In genomic region chrX:95163452-95163851, GRCm38 (mm10) we compare ENCODE assay signal across 11 mouse cellular contexts. TPM values are rescaled to one million over a fixed set of nuclear protein-coding genes. Genes with fewer than 3 reads are reported as not detected.
DNase-seq lines count a peak whose midpoint lies in the region; ATAC-seq lines count a peak whose summit lies in the region.
"Had no signal": no experiment of that assay in that cellular context is flagged by ENCODE, and none has a peak within 500 bp of the region (broad histone marks: within the 10 kb centered on the region; RNA-seq: fewer than 3 reads in every experiment).

No protein-coding gene starts in this region.

- no peak overlapping the region for H3K9ac ChIP-seq in embryonic facial prominence, embryonic 14.5 days (ENCODE audit: low read depth, low read length)
- H3K9ac ChIP-seq in limb, embryonic 13.5 days, result no peak overlapping the region
- H3K9ac ChIP-seq in intestine, embryonic 15.5 days, result no peak overlapping the region
- H3K9ac ChIP-seq in neural tube, embryonic 14.5 days (replicated peaks; ENCODE audit: low read depth, low read length), result no peak overlapping the region
- H3K9ac ChIP-seq: embryonic facial prominence, embryonic 15.5 days; liver, embryonic 12.5 days had no signal

- ATAC-seq in embryonic facial prominence, embryonic 14.5 days (ENCODE audit: low read depth), result no peak
- no peak for ATAC-seq in limb, embryonic 13.5 days (ENCODE audit: low FRiP score, low read depth)
- peak; percentile 73; the same call in 1 of the 2 replicates for ATAC-seq in intestine, embryonic 15.5 days
- ATAC-seq in neural tube, embryonic 14.5 days (ENCODE audit: low read depth), result no peak
- no peak for ATAC-seq in granulocyte monocyte progenitor cell, adult 5-6 weeks (replicated peaks; ENCODE audit: poor library complexity, severe bottlenecking)
- ATAC-seq: liver, embryonic 12.5 days had no signal

- H3K36me3 ChIP-seq in embryonic facial prominence, embryonic 14.5 days (ENCODE audit: control insufficient read depth, insufficient read depth, low read length), result no peaks in the 10 kb centered on the region
- H3K36me3 ChIP-seq in embryonic facial prominence, embryonic 10.5 days (replicated peaks), result no peaks in the 10 kb centered on the region
- no peaks in the 10 kb centered on the region for H3K36me3 ChIP-seq in limb, embryonic 13.5 days
- H3K36me3 ChIP-seq in limb, embryonic 10.5 days, result no peaks in the 10 kb centered on the region
- no peaks in the 10 kb centered on the region for H3K36me3 ChIP-seq in intestine, embryonic 15.5 days
- H3K36me3 ChIP-seq in neural tube, embryonic 14.5 days (ENCODE audit: control insufficient read depth, insufficient read depth, low read length), result no peaks in the 10 kb centered on the region
- H3K36me3 ChIP-seq: embryonic facial prominence, embryonic 15.5 days; liver, embryonic 12.5 days had no signal

- no peaks in the 10 kb centered on the region for H3K4me1 ChIP-seq in embryonic facial prominence, embryonic 14.5 days (ENCODE audit: control insufficient read depth, insufficient read depth, low read length)
- H3K4me1 ChIP-seq in embryonic facial prominence, embryonic 10.5 days, result 0 out of 2 replicates have a peak, but pooled peaks cover 4% of the 10 kb centered on the region
- peaks cover 3% of the 10 kb centered on the region; the same call in 1 of the 2 replicates for H3K4me1 ChIP-seq in limb, embryonic 13.5 days
- no peaks in the 10 kb centered on the region for H3K4me1 ChIP-seq in limb, embryonic 10.5 days
- no peaks in the 10 kb centered on the region for H3K4me1 ChIP-seq in intestine, embryonic 15.5 days (replicated peaks)
- no peaks in the 10 kb centered on the region for H3K4me1 ChIP-seq in neural tube, embryonic 14.5 days (ENCODE audit: control insufficient read depth, insufficient read depth, low read length)
- H3K4me1 ChIP-seq: embryonic facial prominence, embryonic 15.5 days; liver, embryonic 12.5 days had no signal

- DNase-seq in embryonic facial prominence, embryonic 14.5 days (ENCODE audit: low spot score), result no peak
- no peak for DNase-seq in embryonic facial prominence, embryonic 10.5 days (ENCODE audit: low spot score)
- no peak for DNase-seq in limb, embryonic 10.5 days (ENCODE audit: low spot score)
- DNase-seq in right cerebral cortex, postnatal 10 days (ENCODE audit: low spot score in 2 of 2), result no peak
- DNase-seq: adrenal gland, adult 2 months had no signal

- peaks cover 4% of the 10 kb centered on the region; the same call in 1 of the 2 replicates for H3K27me3 ChIP-seq in embryonic facial prominence, embryonic 14.5 days (replicated peaks; ENCODE audit: control insufficient read depth, insufficient read depth, low read length)
- H3K27me3 ChIP-seq in embryonic facial prominence, embryonic 10.5 days (replicated peaks; ENCODE audit: low read depth, poor library complexity, severe bottlenecking), result peaks cover 52% of the 10 kb centered on the region
- peaks cover 13% of the 10 kb centered on the region; the same call in 1 of the 2 replicates for H3K27me3 ChIP-seq in limb, embryonic 13.5 days
- H3K27me3 ChIP-seq in limb, embryonic 10.5 days (ENCODE audit: low read depth, poor library complexity, severe bottlenecking), result peaks cover 82% of the 10 kb centered on the region
- no peaks in the 10 kb centered on the region for H3K27me3 ChIP-seq in intestine, embryonic 15.5 days (replicated peaks)
- no peaks in the 10 kb centered on the region for H3K27me3 ChIP-seq in neural tube, embryonic 14.5 days (ENCODE audit: control insufficient read depth, insufficient read depth, low read length)
- H3K27me3 ChIP-seq: embryonic facial prominence, embryonic 15.5 days; liver, embryonic 12.5 days had no signal

- no peak overlapping the region for H3K27ac ChIP-seq in embryonic facial prominence, embryonic 14.5 days (replicated peaks; ENCODE audit: low read depth, low read length)
- H3K27ac ChIP-seq in embryonic facial prominence, embryonic 10.5 days (replicated peaks), result no peak overlapping the region
- no peak overlapping the region for H3K27ac ChIP-seq in limb, embryonic 13.5 days
- H3K27ac ChIP-seq in limb, embryonic 10.5 days, result no peak overlapping the region
- H3K27ac ChIP-seq in intestine, embryonic 15.5 days, result no peak overlapping the region
- no peak overlapping the region for H3K27ac ChIP-seq in neural tube, embryonic 14.5 days (ENCODE audit: low read depth, low read length)
- H3K27ac ChIP-seq: embryonic facial prominence, embryonic 15.5 days; liver, embryonic 12.5 days had no signal

- no peaks in the 10 kb centered on the region for H3K9me3 ChIP-seq in embryonic facial prominence, embryonic 14.5 days (ENCODE audit: control insufficient read depth, low read length)
- no peaks in the 10 kb centered on the region for H3K9me3 ChIP-seq in embryonic facial prominence, embryonic 10.5 days
- H3K9me3 ChIP-seq in limb, embryonic 13.5 days, result no peaks in the 10 kb centered on the region
- H3K9me3 ChIP-seq in limb, embryonic 10.5 days (replicated peaks), result no peaks in the 10 kb centered on the region
- no peaks in the 10 kb centered on the region for H3K9me3 ChIP-seq in intestine, embryonic 15.5 days
- no peaks in the 10 kb centered on the region for H3K9me3 ChIP-seq in neural tube, embryonic 14.5 days (ENCODE audit: control insufficient read depth, low read length)
- H3K9me3 ChIP-seq: embryonic facial prominence, embryonic 15.5 days; liver, embryonic 12.5 days had no signal

- H3K4me3 ChIP-seq in embryonic facial prominence, embryonic 14.5 days (ENCODE audit: low read depth, low read length), result no peak overlapping the region
- no peak overlapping the region for H3K4me3 ChIP-seq in embryonic facial prominence, embryonic 10.5 days
- H3K4me3 ChIP-seq in limb, embryonic 13.5 days, result no peak overlapping the region
- no peak overlapping the region for H3K4me3 ChIP-seq in limb, embryonic 10.5 days
- H3K4me3 ChIP-seq in intestine, embryonic 15.5 days (replicated peaks), result no peak overlapping the region
- H3K4me3 ChIP-seq in neural tube, embryonic 14.5 days (ENCODE audit: low read depth, low read length), result no peak overlapping the region
- H3K4me3 ChIP-seq: embryonic facial prominence, embryonic 15.5 days; liver, embryonic 12.5 days had no signal

- peak overlapping the region; percentile 66; the same call in 1 of the 2 replicates for H3K4me2 ChIP-seq in embryonic facial prominence, embryonic 14.5 days (ENCODE audit: low read depth, low read length)
- H3K4me2 ChIP-seq in limb, embryonic 13.5 days (replicated peaks), result peak overlapping the region; percentile 69; the same call in 1 of the 2 replicates
- H3K4me2 ChIP-seq in intestine, embryonic 15.5 days (replicated peaks), result no peak overlapping the region
- peak overlapping the region; percentile 61; the same call in 1 of the 2 replicates for H3K4me2 ChIP-seq in neural tube, embryonic 14.5 days (ENCODE audit: low read depth, low read length)
- H3K4me2 ChIP-seq: embryonic facial prominence, embryonic 15.5 days; liver, embryonic 12.5 days had no signal

RNA-seq across cellular contexts. Expression of gene Arhgef9, which starts 33.2 kb away (rescaled TPM):
- 14.4 and 15.7 TPM in 2 replicates for polyA plus RNA-seq in embryonic facial prominence, embryonic 14.5 days (2014; fragmentation: Nextera tagmentation; extraction: Ambion mirVana)
- 11.9 and 14.3 TPM in 2 replicates for polyA plus RNA-seq in embryonic facial prominence, embryonic 10.5 days (2016; fragmentation: Nextera tagmentation; extraction: Ambion mirVana)
- polyA plus RNA-seq in limb, embryonic 13.5 days (2015; fragmentation: Nextera tagmentation; extraction: Ambion mirVana), result 26.9 and 27.8 TPM in 2 replicates
- polyA plus RNA-seq in limb, embryonic 10.5 days (2016; fragmentation: Nextera tagmentation; extraction: Ambion mirVana), result 8.6 and 13.3 TPM in 2 replicates
- polyA plus RNA-seq in intestine, embryonic 15.5 days (2015; fragmentation: Nextera tagmentation; extraction: Ambion mirVana), result 8.8 and 10.6 TPM in 2 replicates
- 36.6 and 60.5 TPM in 2 replicates for polyA plus RNA-seq in neural tube, embryonic 14.5 days (2014; fragmentation: Nextera tagmentation; extraction: Ambion mirVana)
- 0.13 and 5.2 TPM in 2 replicates for total RNA-seq in granulocyte monocyte progenitor cell, adult 5-6 weeks (2014; fragmentation: Nextera tagmentation)
- 1.2 and 2.8 TPM in 2 replicates for total RNA-seq in granulocyte monocyte progenitor cell, adult 5-6 weeks (2017)
